Mouse (Mus musculus): ENCODE measurements around the gene N4bp2l2.

Gene N4bp2l2

GRCm38 (mm10) chr5:150566971-150567370 is 99.0 kb downstream of the N4bp2l2 start:
- DNase-seq (ENCODE audit: inconsistent age in 2 of 2, low spot score in 1 of 2): no peak

- no peak for DNase-seq (ENCODE audit: inconsistent age in 2 of 2, low spot score in 1 of 2)
Observed at GRCm38 (mm10) chr5:150566226-150566625, 99.8 kb downstream of the N4bp2l2 start.

- DNase-seq (ENCODE audit: inconsistent age in 2 of 2, low spot score in 1 of 2): no peak
Observed at GRCm38 (mm10) chr5:150564426-150564825, 101.6 kb downstream of the N4bp2l2 start.

- no peak for DNase-seq (ENCODE audit: inconsistent age in 2 of 2, low spot score in 1 of 2)
Observed at GRCm38 (mm10) chr5:150561783-150562182, 104.2 kb downstream of the N4bp2l2 start.

GRCm38 (mm10) chr5:150561376-150561775 is 104.6 kb downstream of the N4bp2l2 start:
- DNase-seq (ENCODE audit: inconsistent age in 2 of 2, low spot score in 1 of 2): no peak

- no peak for DNase-seq (ENCODE audit: inconsistent age in 2 of 2, low spot score in 1 of 2)
Observed at GRCm38 (mm10) chr5:150560851-150561250, 105.1 kb downstream of the N4bp2l2 start.

GRCm38 (mm10) chr5:150559519-150560103 is 106.4 kb downstream of the N4bp2l2 start:
- no peak for DNase-seq (ENCODE audit: inconsistent age in 2 of 2, low spot score in 1 of 2)
